Comparison of ENCODE assay signal across 19 mouse cellular contexts in genomic region chr12:105426541-105426940, GRCm38 (mm10). TPM values are rescaled to one million over a fixed set of nuclear protein-coding genes. Genes with fewer than 3 reads are reported as not detected.
DNase-seq lines count a peak whose midpoint lies in the region.
"Had no signal": no experiment of that assay in that cellular context is flagged by ENCODE, and none has a peak within 500 bp of the region (broad histone marks: within the 10 kb centered on the region; RNA-seq: fewer than 3 reads in every experiment).

No protein-coding gene starts in this region.

- DNase-seq in adrenal gland, adult (ENCODE audit: inconsistent age in 2 of 2, low spot score in 1 of 2): peak; percentile 53 to 70
- DNase-seq in adrenal gland, postnatal 4 days (ENCODE audit: low spot score in 2 of 2): no peak
- DNase-seq in 3134 (ENCODE audit: extremely low read depth, insufficient read length, low spot score): peak; percentile 48
- DNase-seq in adrenal gland, adult 2 months: peak; percentile 61
- DNase-seq in adrenal gland, postnatal 36 days: peak; percentile 37 to 47
- DNase-seq in heart, adult 9 months (ENCODE audit: low spot score in 2 of 2): no peak
- no peak for DNase-seq in urinary bladder, postnatal 14 days (ENCODE audit: low spot score)
- DNase-seq: cerebellum, adult 11-12 months; cerebellum, adult 9-11 months; forebrain, postnatal 0 days; gastrocnemius, postnatal 14 days; kidney, adult 18-20 months; kidney, postnatal 25 days; lung, postnatal 36 days; right cerebral cortex, postnatal 25 days had no signal

RNA-seq across cellular contexts. Expression of gene D430019H16Rik, which starts 27.1 kb away (rescaled TPM):
- 10 to 100 TPM; 14.6 to 16.0 TPM for total RNA-seq in adrenal gland, postnatal 4 days (2021)
- total RNA-seq in adrenal gland, adult 2 months (2021): 1 to 10 TPM; 3.6 to 5.6 TPM
- polyA plus RNA-seq in adrenal gland, adult 2 months (2012; rRNA removed): 3.8 and 4.0 TPM in 2 replicates
- total RNA-seq in adrenal gland, postnatal 36 days (2021): 1 to 10 TPM; 2.6 to 4.3 TPM
- total RNA-seq: common myeloid progenitor, adult 5-6 weeks; granulocyte monocyte progenitor cell, adult 5-6 weeks; megakaryocyte, adult 5-6 weeks; MEL had no signal

Comparison
In these comparisons a context has a peak if more than half of its experiments do, and no peak if none do; other contexts are left out.
1. DNase-seq: peak in adrenal gland, adult (2 of 2), 3134 (single experiment), adrenal gland, adult 2 months (single experiment) and adrenal gland, postnatal 36 days (2 of 2); none in adrenal gland, postnatal 4 days (0 of 2), heart, adult 9 months (0 of 2) and urinary bladder, postnatal 14 days (single experiment).